8 mouse cellular contexts compared by ENCODE assay signal in the genomic region with DNA sequence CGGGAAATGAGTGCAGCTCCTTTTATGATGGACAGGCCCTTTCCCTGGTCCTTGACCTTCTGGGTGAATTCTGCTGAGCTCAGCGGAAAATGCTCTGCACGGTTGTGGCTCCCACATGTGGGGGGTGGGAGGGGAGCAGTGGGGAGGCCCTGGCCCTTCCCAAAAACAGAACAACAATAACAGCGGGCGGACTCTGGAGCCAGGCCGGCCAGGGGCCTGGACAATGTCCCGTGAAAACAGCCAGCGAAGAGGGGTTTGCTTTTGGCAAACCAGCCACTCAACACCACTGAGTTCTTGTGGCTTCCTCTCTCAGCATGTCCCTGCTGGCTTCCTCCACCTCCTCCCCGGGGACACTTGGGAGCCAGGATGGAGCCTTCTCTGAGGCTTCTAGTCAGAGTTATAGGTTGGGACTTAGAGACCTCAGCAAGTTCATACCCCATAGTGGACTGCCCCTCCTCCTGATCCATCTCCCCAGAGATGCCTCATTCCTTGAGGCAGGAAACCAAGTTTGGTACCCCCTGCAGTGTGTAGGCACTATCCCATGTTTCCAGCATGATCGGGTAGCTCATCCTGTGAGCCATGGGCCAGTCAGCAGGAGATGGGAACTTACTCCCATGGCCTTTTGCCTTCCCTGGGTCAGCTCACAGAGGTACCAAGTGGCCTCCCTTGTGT. TPM values are rescaled to one million over a fixed set of nuclear protein-coding genes. Genes with fewer than 3 reads are reported as not detected.
DNase-seq lines count a peak whose midpoint lies in the region; ATAC-seq lines count a peak whose summit lies in the region.

No protein-coding gene starts in this region.

- no peak overlapping the region for H3K4me2 ChIP-seq in liver, embryonic 15.5 days
- H3K4me2 ChIP-seq in liver, embryonic 11.5 days = no peak overlapping the region
- no peak overlapping the region for H3K4me2 ChIP-seq in stomach, embryonic 14.5 days (replicated peaks; ENCODE audit: low read depth, low read length)
- H3K4me2 ChIP-seq in forebrain, embryonic 12.5 days = no peak overlapping the region

- no peaks in the 10 kb centered on the region for H3K36me3 ChIP-seq in liver, embryonic 15.5 days (replicated peaks)
- no peaks in the 10 kb centered on the region for H3K36me3 ChIP-seq in liver, embryonic 11.5 days (ENCODE audit: control insufficient read depth, insufficient read depth, low read length)
- no peaks in the 10 kb centered on the region for H3K36me3 ChIP-seq in stomach, embryonic 14.5 days (ENCODE audit: control insufficient read depth, insufficient read depth, low read length)
- H3K36me3 ChIP-seq in forebrain, embryonic 12.5 days (replicated peaks) = no peaks in the 10 kb centered on the region

- WGBS in liver, embryonic 15.5 days (ENCODE audit: insufficient replicate concordance) = 47% methylated on average over 10 of the region's 10 CpGs
- 53% methylated on average over 10 of the region's 10 CpGs for WGBS in liver, embryonic 11.5 days
- 34% methylated on average over 10 of the region's 10 CpGs for WGBS in stomach, embryonic 14.5 days
- WGBS in forebrain, embryonic 12.5 days = 49% methylated on average over 10 of the region's 10 CpGs

- no peak overlapping the region for H3K4me3 ChIP-seq in liver, embryonic 15.5 days (replicated peaks)
- no peak overlapping the region for H3K4me3 ChIP-seq in liver, embryonic 11.5 days (ENCODE audit: low read depth, low read length)
- H3K4me3 ChIP-seq in stomach, embryonic 14.5 days (ENCODE audit: low read depth, low read length) = no peak overlapping the region
- no peak overlapping the region for H3K4me3 ChIP-seq in forebrain, embryonic 12.5 days (replicated peaks)

- H3K27ac ChIP-seq in liver, embryonic 15.5 days (replicated peaks) = no peak overlapping the region
- H3K27ac ChIP-seq in liver, embryonic 11.5 days (ENCODE audit: low read depth, low read length) = no peak overlapping the region
- peak overlapping the region; percentile 83 for H3K27ac ChIP-seq in stomach, embryonic 14.5 days (ENCODE audit: low read length)
- no peak overlapping the region for H3K27ac ChIP-seq in forebrain, embryonic 12.5 days

- peak; percentile 31; the same call in 1 of the 2 replicates for ATAC-seq in liver, embryonic 15.5 days (ENCODE audit: insufficient read depth)
- no peak for ATAC-seq in liver, embryonic 11.5 days (replicated peaks; ENCODE audit: low FRiP score)
- ATAC-seq in stomach, embryonic 14.5 days (ENCODE audit: insufficient number of reproducible peaks, insufficient read depth, low FRiP score, low read depth) = peak; percentile 57; the same call in 1 of the 2 replicates
- ATAC-seq in forebrain, embryonic 12.5 days (ENCODE audit: low FRiP score) = no peak

- no peaks in the 10 kb centered on the region for H3K4me1 ChIP-seq in liver, embryonic 15.5 days (replicated peaks)
- no peaks in the 10 kb centered on the region; the same call in 1 of the 2 replicates for H3K4me1 ChIP-seq in liver, embryonic 11.5 days (replicated peaks; ENCODE audit: control insufficient read depth, insufficient read depth, low read length)
- H3K4me1 ChIP-seq in stomach, embryonic 14.5 days (ENCODE audit: control insufficient read depth, insufficient read depth, low read length) = peaks cover 28% of the 10 kb centered on the region
- peaks cover 29% of the 10 kb centered on the region for H3K4me1 ChIP-seq in forebrain, embryonic 12.5 days

- H3K9ac ChIP-seq in liver, embryonic 15.5 days = no peak overlapping the region
- H3K9ac ChIP-seq in liver, embryonic 11.5 days (ENCODE audit: low read depth, low read length) = no peak overlapping the region
- no peak overlapping the region for H3K9ac ChIP-seq in stomach, embryonic 14.5 days (replicated peaks; ENCODE audit: low read depth, low read length)
- no peak overlapping the region for H3K9ac ChIP-seq in forebrain, embryonic 12.5 days

- no peaks in the 10 kb centered on the region for H3K9me3 ChIP-seq in liver, embryonic 15.5 days (replicated peaks)
- H3K9me3 ChIP-seq in liver, embryonic 11.5 days (ENCODE audit: control insufficient read depth, low read length) = no peaks in the 10 kb centered on the region
- no peaks in the 10 kb centered on the region for H3K9me3 ChIP-seq in stomach, embryonic 14.5 days (ENCODE audit: control insufficient read depth, low read depth, low read length)
- no peaks in the 10 kb centered on the region for H3K9me3 ChIP-seq in forebrain, embryonic 12.5 days

- no peak for DNase-seq in liver, embryonic 11.5 days (ENCODE audit: low spot score)
- peak; percentile 19 to 39 for DNase-seq in gastrocnemius, adult 8-10 months (ENCODE audit: low spot score in 2 of 2)
- peak; percentile 87 for DNase-seq in kidney, postnatal 10 days
- DNase-seq in cerebellum, adult 11 months = no peak
- no peak for DNase-seq in left cerebral cortex, adult 11 months (ENCODE audit: low spot score)

- no peaks in the 10 kb centered on the region for H3K27me3 ChIP-seq in liver, embryonic 15.5 days
- H3K27me3 ChIP-seq in liver, embryonic 11.5 days (replicated peaks; ENCODE audit: control insufficient read depth, insufficient read depth, low read length) = no peaks in the 10 kb centered on the region
- H3K27me3 ChIP-seq in stomach, embryonic 14.5 days (ENCODE audit: control insufficient read depth, insufficient read depth, low read length) = no peaks in the 10 kb centered on the region
- H3K27me3 ChIP-seq in forebrain, embryonic 12.5 days = no peaks in the 10 kb centered on the region

RNA-seq across cellular contexts. Expression of a gene that starts 24.0 kb away (rescaled TPM):
- polyA plus RNA-seq in liver, embryonic 15.5 days (2015; fragmentation: Nextera tagmentation; extraction: Ambion mirVana) = 0.21 and 0.30 TPM in 2 replicates
- polyA plus RNA-seq in liver, embryonic 11.5 days (2014; fragmentation: Nextera tagmentation; extraction: Ambion mirVana) = 0.61 and 2.3 TPM in 2 replicates
- total RNA-seq in gastrocnemius, adult 8-10 months (2022) = 1 to 10 TPM; 3.0 to 3.8 (median 3.5) TPM
- polyA plus RNA-seq in stomach, embryonic 14.5 days (2014; fragmentation: Nextera tagmentation; extraction: Ambion mirVana) = 4.8 and 8.6 TPM in 2 replicates
- polyA plus RNA-seq in forebrain, embryonic 12.5 days (2016; fragmentation: Nextera tagmentation; extraction: Ambion mirVana) = 4.3 and 5.3 TPM in 2 replicates

RNA-seq across cellular contexts. Expression of a gene that starts 43.2 kb away (rescaled TPM):
- polyA plus RNA-seq in liver, embryonic 15.5 days (2015; fragmentation: Nextera tagmentation; extraction: Ambion mirVana) = 0.03 TPM in 1 of 2 replicates, not detected in the other
- 0.09 and 0.16 TPM in 2 replicates for polyA plus RNA-seq in liver, embryonic 11.5 days (2014; fragmentation: Nextera tagmentation; extraction: Ambion mirVana)
- total RNA-seq in gastrocnemius, adult 8-10 months (2022) = not detected
- 0.10 and 0.23 TPM in 2 replicates for polyA plus RNA-seq in stomach, embryonic 14.5 days (2014; fragmentation: Nextera tagmentation; extraction: Ambion mirVana)
- 0.10 and 0.14 TPM in 2 replicates for polyA plus RNA-seq in forebrain, embryonic 12.5 days (2016; fragmentation: Nextera tagmentation; extraction: Ambion mirVana)

RNA-seq across cellular contexts. Expression of a gene that starts 50.9 kb away (rescaled TPM):
- polyA plus RNA-seq in liver, embryonic 15.5 days (2015; fragmentation: Nextera tagmentation; extraction: Ambion mirVana) = 0.13 and 0.38 TPM in 2 replicates
- 0.07 TPM in 1 of 2 replicates, not detected in the other for polyA plus RNA-seq in liver, embryonic 11.5 days (2014; fragmentation: Nextera tagmentation; extraction: Ambion mirVana)
- total RNA-seq in gastrocnemius, adult 8-10 months (2022) = not detected
- polyA plus RNA-seq in stomach, embryonic 14.5 days (2014; fragmentation: Nextera tagmentation; extraction: Ambion mirVana) = 2.6 TPM in 2 replicates
- polyA plus RNA-seq in forebrain, embryonic 12.5 days (2016; fragmentation: Nextera tagmentation; extraction: Ambion mirVana) = 0.13 and 0.27 TPM in 2 replicates

Comparison
In these comparisons a context has a peak if more than half of its experiments do, and no peak if none do; other contexts are left out.
1. ATAC-seq: peak in liver, embryonic 15.5 days (single experiment) and stomach, embryonic 14.5 days (single experiment); none in liver, embryonic 11.5 days (single experiment) and forebrain, embryonic 12.5 days (single experiment).
2. DNase-seq: peak in gastrocnemius, adult 8-10 months (2 of 2) and kidney, postnatal 10 days (single experiment); none in liver, embryonic 11.5 days (single experiment), cerebellum, adult 11 months (single experiment) and left cerebral cortex, adult 11 months (single experiment).